Mouse (Mus musculus): ENCODE results near the gene Grb10. TPM values are rescaled to one million over a fixed set of nuclear protein-coding genes. Genes with fewer than 3 reads are reported as not detected.
A peak's percentile ranks its signal among the peaks of the same experiment; 100 is the strongest.

Gene Grb10
- polyA plus RNA-seq, 1 experiment from 2014 or later: not detected

DNA sequence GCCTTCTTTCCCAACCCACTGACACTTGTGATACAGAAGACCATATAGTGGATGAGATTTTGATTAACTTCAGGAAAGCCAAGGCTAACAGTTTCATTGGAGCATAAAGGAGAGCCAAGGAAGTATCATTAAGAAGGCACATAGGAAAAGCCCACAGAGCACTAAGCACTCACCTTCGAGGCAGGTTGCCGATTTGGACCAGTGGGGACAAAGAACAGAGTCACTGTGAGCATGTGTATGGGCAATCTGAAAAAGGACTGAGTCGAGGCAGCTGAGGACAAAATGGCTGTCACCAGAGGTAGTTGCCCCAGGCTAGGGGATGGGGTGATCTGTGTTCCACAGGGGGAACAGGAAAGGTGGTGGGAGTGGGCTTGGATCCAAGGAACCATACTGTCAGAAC is 140.0 kb downstream of the Grb10 start:
- Histone ChIP-seq H3K4me3 (ENCODE audit: inconsistent target) (no peak overlapping the region), H3K27ac (no peak overlapping the region), H3K79me2 (ENCODE audit: inconsistent target) (no peaks in the 10 kb centered on the region), H3K36me3 (ENCODE audit: inconsistent target) (no peaks in the 10 kb centered on the region)
- 93% methylated on average over 3 of the region's 3 CpGs for WGBS (ENCODE audit: missing documents)

DNA sequence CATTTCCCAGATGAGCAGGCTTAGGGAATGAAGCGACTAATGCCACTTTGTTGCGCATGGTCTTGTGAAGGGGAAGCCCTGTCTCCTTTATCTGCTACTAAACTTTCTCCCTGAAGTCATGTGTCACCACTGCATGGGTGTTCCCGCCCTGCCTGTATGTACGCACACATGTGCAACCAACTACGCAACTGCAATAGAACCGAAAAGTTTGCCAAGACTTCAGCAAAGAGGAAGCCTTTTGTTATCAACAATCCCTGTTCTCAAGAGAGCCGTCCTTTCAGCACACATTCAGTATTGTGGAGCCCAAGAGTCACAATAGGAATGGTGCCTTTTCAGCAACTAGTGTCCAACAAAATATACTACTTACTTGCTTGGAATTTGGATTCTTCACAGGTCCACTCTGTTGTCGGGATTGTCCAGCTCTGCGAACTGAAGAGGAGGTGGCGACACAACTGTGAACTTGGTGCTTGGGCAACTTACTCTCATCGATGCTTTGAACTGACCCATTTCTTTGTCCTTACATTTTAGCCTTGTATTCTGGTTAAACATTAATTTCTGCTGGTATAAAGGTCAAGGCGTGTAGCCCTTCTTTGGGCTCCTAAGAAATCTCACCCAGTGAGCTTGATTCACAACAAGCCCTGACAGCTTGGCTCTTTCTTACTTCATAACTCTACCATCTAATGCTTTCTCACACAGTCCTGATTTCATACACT is 140.7 kb downstream of the Grb10 start, which contains the start of gene Ddc:
Gene Ddc (minus strand): TSS at position 500 of the 713 bp plus-strand sequence.
- H3K4me3 ChIP-seq (ENCODE audit: inconsistent target): no peak within 1 kb of the TSS
- no peaks in the 10 kb centered on the region for H3K79me2 ChIP-seq (ENCODE audit: inconsistent target)
- H3K36me3 ChIP-seq (ENCODE audit: inconsistent target): no peaks in the 10 kb centered on the region
- 94% methylated on average over 12 of the region's 12 CpGs for WGBS (ENCODE audit: missing documents)
- no peak within 1 kb of the TSS for H3K27ac ChIP-seq

DNA sequence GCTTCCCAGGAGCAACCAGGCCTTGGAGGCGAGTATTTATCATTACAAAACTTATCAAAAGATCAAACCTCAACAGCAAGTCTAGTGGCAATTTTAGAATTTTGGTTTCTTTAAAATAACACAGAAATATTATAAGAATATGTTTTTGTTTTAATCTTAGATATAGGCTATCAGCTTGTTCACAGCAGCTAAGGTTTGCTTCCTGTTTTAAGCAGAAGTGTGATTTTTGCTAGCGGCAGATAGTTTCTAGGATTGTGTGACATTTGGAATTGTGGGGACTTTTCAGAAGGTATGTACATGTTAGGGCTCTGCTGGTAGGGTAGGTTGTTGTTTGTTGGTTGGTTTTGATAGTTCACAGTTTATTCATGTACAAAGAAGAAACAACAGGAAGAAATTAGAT is 143.0 kb downstream of the Grb10 start:
- H3K36me3 ChIP-seq (ENCODE audit: inconsistent target): no peaks in the 10 kb centered on the region
- 37% methylated on average over 2 of the region's 2 CpGs for WGBS (ENCODE audit: missing documents)
- H3K4me3 ChIP-seq (ENCODE audit: inconsistent target): no peak overlapping the region
- H3K27ac ChIP-seq: no peak overlapping the region
- H3K79me2 ChIP-seq (ENCODE audit: inconsistent target): no peaks in the 10 kb centered on the region

DNA sequence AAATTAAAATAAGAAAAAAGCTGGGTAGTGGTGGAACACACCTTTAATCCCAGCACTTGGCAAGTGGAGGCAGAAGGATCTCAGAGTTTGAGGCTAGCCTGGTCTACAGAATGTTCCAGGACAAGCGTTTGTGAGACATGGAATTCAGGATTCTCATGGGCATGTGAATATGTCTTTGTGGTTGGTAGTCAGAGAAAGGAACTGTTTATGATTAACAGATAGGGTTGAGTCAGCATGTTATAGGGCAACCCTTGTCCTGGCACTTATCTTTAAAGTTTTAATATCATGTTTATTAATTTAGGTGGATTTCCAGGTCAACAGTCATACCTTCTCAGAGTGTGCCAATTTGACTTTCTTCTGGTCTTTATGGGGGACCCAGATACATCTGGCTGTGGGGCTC is 144.7 kb downstream of the Grb10 start:
- Histone ChIP-seq H3K79me2 (ENCODE audit: inconsistent target) (no peaks in the 10 kb centered on the region), H3K4me3 (ENCODE audit: inconsistent target) (no peak overlapping the region), H3K27ac (no peak overlapping the region), H3K36me3 (ENCODE audit: inconsistent target) (no peaks in the 10 kb centered on the region)
- WGBS (ENCODE audit: missing documents): 94% methylated on average over 1 of the region's 1 CpGs

DNA sequence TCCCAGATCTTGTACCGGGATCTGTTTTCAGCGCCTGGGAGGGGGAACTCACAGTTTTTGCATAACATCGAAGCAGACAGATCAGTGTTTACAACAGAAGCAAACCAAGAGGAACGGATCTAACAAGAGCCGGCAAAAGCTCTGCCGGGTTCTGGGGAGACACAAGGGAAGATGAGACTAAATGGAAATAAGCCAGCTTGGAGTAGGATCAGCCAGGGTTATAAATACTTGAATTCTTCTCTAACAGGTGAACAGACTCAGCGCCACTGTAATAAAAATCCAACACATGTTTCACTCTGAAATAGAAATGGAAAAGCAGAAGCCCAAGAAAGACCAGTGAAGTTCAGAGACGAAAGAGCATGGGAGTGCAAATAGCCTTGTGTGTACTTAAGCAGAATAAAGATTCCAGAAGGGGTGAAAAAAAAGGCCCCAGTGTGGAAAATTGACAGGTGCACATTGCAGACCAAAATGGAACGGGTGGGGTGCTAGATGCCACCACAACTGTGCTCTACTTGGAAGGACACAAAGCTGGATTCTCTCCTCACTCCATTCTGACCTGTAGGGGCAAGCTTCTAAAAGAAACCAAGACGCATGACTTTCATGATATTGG is 145.4 kb downstream of the Grb10 start:
- Histone ChIP-seq H3K4me3 (ENCODE audit: inconsistent target) (no peak overlapping the region), H3K79me2 (ENCODE audit: inconsistent target) (no peaks in the 10 kb centered on the region), H3K36me3 (ENCODE audit: inconsistent target) (no peaks in the 10 kb centered on the region), H3K27ac (no peak overlapping the region)
- 91% methylated on average over 10 of the region's 10 CpGs for WGBS (ENCODE audit: missing documents)

DNA sequence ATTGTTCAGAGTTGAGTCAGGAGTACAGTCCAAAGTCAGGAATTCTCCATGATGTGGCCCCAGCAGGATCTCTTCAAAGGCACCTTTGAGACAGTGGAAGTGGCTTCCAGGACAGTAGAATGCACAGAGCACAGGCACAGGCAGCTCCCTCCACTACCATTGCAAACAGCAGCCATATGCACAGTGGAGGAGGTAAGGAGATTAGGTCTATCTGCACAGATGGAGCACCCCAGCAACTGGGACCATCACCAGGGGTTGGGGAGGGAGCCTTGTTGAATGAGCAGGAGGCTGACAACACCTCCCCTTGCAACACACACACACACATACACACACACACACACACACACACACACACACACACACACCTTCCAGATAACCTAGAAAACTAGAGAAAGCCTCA is 146.7 kb downstream of the Grb10 start:
- no peaks in the 10 kb centered on the region for H3K79me2 ChIP-seq (ENCODE audit: inconsistent target)
- H3K36me3 ChIP-seq (ENCODE audit: inconsistent target): no peaks in the 10 kb centered on the region
- H3K27ac ChIP-seq: no peak overlapping the region
- H3K4me3 ChIP-seq (ENCODE audit: inconsistent target): no peak overlapping the region

DNA sequence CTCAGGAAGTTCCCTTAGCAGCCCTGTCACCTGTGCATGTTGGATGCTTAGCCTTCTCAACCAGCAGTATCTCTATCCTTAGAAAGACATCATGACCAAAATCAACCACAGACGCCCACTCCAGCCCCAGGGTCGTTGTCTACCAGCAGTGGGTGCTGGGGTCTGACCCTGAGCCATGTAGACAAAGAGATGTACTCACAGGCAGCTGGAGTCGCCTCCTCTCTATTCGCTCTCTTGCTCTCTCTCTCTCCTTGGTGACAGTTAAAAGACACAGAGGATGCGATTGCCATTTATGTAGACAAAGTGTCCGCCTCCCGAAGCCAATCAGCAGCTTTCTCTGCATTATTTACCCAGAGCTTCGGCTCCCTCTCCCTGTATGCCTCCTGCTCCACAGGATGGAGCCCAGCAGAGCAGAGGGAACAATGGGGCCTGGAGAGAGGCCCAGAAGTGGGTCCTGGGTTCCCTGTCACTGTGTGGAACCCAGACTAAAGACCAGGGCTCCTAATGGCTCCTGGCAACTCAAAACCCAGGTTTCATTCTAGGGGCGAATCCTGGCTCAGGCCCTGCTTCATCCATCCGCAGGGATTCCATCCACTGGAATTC is 148.2 kb downstream of the Grb10 start:
- Histone ChIP-seq H3K4me3 (ENCODE audit: inconsistent target) (no peak overlapping the region), H3K79me2 (ENCODE audit: inconsistent target) (no peaks in the 10 kb centered on the region), H3K27ac (no peak overlapping the region), H3K36me3 (ENCODE audit: inconsistent target) (no peaks in the 10 kb centered on the region)
- 90% methylated on average over 10 of the region's 10 CpGs for WGBS (ENCODE audit: missing documents)

DNA sequence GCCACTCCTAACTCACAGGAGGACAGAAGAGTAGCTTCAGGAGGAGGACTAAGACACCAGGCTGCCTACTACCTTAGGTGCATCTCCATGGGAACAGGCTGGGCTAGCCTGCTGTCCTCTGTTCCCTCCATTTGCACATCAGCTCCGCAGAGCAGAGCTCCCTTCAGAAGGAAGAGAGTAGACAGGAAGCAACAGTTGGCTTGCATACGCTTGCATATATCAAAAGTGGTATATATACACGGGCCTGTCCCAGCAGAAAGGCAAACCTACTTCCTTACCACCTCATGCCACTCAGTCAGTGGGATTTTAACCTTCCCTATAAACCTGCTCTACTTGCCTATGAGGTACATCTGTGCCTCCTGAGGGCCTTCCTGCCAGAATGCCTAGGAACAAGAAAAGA is 149.8 kb downstream of the Grb10 start:
- no peaks in the 10 kb centered on the region for H3K36me3 ChIP-seq (ENCODE audit: inconsistent target)
- no peak overlapping the region for H3K4me3 ChIP-seq (ENCODE audit: inconsistent target)
- WGBS (ENCODE audit: missing documents): 32% methylated on average over 3 of the region's 3 CpGs
- no peaks in the 10 kb centered on the region for H3K79me2 ChIP-seq (ENCODE audit: inconsistent target)
- no peak overlapping the region for H3K27ac ChIP-seq

DNA sequence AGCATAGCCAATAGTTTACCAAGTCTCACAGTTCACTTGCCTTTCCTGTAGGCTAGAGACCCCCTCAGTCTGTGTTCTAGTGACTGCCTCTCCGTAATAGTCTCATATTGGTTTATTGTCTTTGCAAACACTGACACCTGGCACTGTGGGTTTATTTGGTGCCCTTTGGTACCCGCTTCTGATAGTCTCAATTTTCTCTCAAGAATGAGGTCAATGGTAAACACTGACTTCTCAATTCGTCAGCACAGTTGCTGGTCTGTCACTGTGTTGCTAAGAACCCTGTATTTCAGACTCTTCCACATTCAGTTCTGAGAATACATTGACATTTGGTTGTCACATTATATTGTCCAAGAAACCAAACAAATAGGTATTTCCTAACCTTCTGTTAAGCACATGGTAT is 150.4 kb downstream of the Grb10 start:
- WGBS (ENCODE audit: missing documents): 96% methylated on average over 3 of the region's 3 CpGs
- Histone ChIP-seq H3K79me2 (ENCODE audit: inconsistent target) (no peaks in the 10 kb centered on the region), H3K4me3 (ENCODE audit: inconsistent target) (no peak overlapping the region), H3K36me3 (ENCODE audit: inconsistent target) (no peaks in the 10 kb centered on the region), H3K27ac (no peak overlapping the region)

DNA sequence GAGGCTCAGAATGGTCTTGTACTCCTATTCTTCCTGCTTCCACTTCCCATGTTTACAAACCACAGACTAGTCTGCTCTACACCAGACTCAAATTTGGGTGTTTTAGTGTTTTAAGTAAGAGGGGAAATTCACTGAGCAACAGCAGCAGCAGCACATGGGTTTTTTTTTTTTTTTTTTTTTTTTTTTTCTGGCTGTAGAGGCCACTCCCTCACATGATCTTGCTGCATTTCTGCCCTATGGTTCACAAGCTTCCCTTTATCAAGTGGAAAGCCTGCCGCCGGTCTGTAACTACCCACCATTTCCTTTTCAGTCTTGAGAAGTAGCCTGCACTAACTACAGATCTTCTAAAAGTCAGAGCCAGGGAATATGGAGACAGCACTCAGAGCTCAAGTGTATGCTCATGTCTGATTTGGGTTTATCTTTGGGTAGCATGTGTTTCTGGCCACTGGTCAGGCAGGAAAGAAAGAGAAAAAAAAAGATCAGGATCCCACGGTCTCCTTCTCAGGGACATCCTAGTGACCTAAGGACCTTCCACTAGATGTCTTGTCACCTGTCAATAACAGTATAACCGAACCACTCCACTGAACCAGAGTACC is 152.0 kb downstream of the Grb10 start:
- no peaks in the 10 kb centered on the region for H3K36me3 ChIP-seq (ENCODE audit: inconsistent target)
- H3K4me3 ChIP-seq (ENCODE audit: inconsistent target): no peak overlapping the region
- 31% methylated on average over 4 of the region's 4 CpGs for WGBS (ENCODE audit: missing documents)
- peak overlapping the region; percentile 21; the same call in 1 of the 2 replicates for H3K27ac ChIP-seq
- no peaks in the 10 kb centered on the region for H3K79me2 ChIP-seq (ENCODE audit: inconsistent target)

DNA sequence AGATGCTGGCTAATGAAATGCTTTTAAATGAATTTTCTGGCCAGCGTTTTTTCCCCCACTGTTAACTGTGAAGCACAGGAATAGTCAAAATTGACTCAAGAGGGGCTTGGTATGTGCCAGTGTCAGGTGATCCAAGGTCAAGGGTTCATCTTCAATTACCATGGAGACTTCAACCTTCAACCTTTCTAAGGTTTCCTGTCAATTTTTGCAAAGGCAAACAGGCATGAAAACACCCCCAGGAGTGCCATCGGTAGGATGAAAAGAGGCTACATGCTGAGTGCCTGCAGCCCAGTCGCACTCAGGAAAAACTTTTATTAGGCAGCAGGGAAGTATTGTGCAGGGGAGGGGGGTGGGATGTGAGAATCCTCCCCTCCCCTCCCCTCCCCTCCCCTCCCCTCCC is 152.6 kb downstream of the Grb10 start:
- H3K36me3 ChIP-seq (ENCODE audit: inconsistent target): no peaks in the 10 kb centered on the region
- 58% methylated on average over 2 of the region's 3 CpGs for WGBS (ENCODE audit: missing documents)
- no peaks in the 10 kb centered on the region for H3K79me2 ChIP-seq (ENCODE audit: inconsistent target)
- H3K4me3 ChIP-seq (ENCODE audit: inconsistent target): no peak overlapping the region
- H3K27ac ChIP-seq: no peak overlapping the region

DNA sequence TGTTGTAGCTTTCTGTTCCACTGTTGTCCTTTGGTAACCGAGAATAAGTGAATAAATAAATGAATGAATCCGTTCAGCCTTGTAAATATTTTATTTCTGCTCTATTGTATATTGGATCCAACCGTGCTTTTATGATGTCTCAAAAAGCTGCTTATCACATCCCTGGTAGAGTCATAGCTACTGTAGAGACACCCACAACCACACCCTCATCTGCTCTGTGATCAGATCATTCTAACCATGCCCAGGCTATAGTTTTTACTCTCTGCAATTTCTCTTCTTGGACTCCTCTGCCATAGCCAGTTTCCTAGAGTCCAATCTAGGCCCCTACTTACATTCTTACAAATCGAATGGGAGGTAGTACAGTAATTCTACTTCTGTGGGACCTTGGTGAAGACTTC is 153.2 kb downstream of the Grb10 start:
- Histone ChIP-seq H3K27ac (no peak overlapping the region), H3K36me3 (ENCODE audit: inconsistent target) (no peaks in the 10 kb centered on the region), H3K4me3 (ENCODE audit: inconsistent target) (no peak overlapping the region), H3K79me2 (ENCODE audit: inconsistent target) (no peaks in the 10 kb centered on the region)
- WGBS (ENCODE audit: missing documents): 92% methylated on average over 4 of the region's 4 CpGs

DNA sequence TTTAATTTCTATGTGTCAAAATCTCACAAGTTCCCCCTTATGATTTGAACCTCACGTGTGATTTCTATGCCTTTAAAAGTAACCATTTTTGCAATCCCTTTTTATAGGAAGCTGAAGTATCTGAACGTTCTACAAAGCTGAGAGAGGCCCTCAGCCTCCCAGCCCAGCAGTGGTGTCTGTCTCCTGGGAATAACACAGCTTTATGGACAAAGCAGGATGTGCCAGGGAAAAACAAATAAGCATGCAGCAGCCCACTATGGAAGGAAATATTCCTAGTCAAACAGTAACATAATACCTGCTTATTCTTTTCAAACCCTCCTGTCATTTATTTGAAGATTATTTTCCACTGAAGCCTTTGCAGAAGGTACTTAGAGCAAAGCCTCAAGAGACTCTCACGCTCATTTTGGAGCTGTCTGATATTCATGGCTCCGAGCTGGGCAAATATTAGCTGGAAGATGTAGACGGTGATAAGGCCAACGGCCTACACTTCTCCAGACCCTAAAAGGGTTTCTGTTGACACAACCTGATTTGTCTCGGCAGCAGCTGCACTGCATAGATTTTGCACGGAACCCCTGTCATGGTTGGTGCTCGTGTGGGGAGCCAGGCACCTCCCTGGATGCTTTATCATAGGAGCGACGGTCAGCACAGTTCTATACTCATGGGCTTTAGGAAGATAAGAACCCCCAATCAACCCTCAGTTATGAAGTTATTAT is 153.8 kb downstream of the Grb10 start:
- no peak overlapping the region for H3K4me3 ChIP-seq (ENCODE audit: inconsistent target)
- 79% methylated on average over 11 of the region's 11 CpGs for WGBS (ENCODE audit: missing documents)
- H3K79me2 ChIP-seq (ENCODE audit: inconsistent target): no peaks in the 10 kb centered on the region
- H3K36me3 ChIP-seq (ENCODE audit: inconsistent target): no peaks in the 10 kb centered on the region
- H3K27ac ChIP-seq: no peak overlapping the region

DNA sequence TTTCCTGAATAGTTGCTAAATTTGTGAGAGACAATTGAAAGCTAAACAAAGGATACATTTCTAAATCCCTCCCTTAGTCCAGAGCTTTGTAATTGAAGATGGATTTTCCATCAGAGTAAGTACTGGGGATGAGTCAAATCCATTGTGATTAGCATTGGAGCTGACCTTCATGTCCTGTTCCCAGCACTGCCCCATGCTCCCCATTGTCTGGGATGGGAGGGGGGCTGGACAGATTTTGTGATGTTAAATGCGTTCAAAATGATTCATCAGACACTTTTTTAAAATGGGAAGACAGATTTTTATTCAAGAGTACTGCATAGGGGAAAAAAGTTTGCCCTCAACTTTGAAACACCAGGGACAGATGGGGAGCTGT is 156.7 kb downstream of the Grb10 start:
- no peaks in the 10 kb centered on the region for H3K36me3 ChIP-seq (ENCODE audit: inconsistent target)
- H3K27ac ChIP-seq: no peak overlapping the region
- WGBS (ENCODE audit: missing documents): 85% methylated on average over 1 of the region's 1 CpGs
- H3K79me2 ChIP-seq (ENCODE audit: inconsistent target): no peaks in the 10 kb centered on the region
- H3K4me3 ChIP-seq (ENCODE audit: inconsistent target): no peak overlapping the region

Measured in macrophage (primary cell).